Mouse (Mus musculus): ENCODE results near the gene Tomm20.

Tomm20 gene

DNA sequence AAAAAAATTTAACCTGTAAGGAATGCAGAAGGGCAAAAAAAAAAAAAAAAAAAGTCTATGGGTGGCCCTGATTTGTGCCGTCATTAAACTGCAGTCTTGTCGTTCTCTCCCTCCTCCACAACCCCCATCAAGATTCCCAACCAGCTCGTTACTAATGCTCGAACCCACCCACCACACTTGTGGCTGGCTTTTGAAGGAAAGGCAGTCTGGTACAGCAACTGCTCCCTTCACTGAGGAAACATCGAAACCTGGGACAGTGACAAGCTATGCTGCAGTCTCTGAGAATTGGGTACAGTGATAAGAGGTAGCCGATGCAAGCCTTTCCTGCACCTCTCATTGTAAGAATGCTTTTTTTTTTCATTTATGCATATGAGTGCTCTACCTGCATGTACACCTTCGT lies 800 bp upstream of the Tomm20 start:
- peaks cover 72% of the 10 kb centered on the region for H3K36me3 ChIP-seq (ENCODE audit: insufficient read depth, low read length)
- H3K4me1 ChIP-seq (replicated peaks; ENCODE audit: low read depth, low read length) = peaks cover 37% of the 10 kb centered on the region
- no peaks in the 10 kb centered on the region for H3K9me3 ChIP-seq (ENCODE audit: low read length)
- H3K4me3 ChIP-seq (replicated peaks; ENCODE audit: low read length) = peak overlapping the region; percentile 97
- H3K27me3 ChIP-seq (ENCODE audit: insufficient read depth, low read length) = no peaks in the 10 kb centered on the region
- TF ChIP-seq POU5F1 (IDR thresholded peaks at IDR 0.05; ENCODE audit: borderline replicate concordance, low read length) = no peak
- no peak for TF ChIP-seq NANOG (IDR thresholded peaks at IDR 0.05; ENCODE audit: borderline replicate concordance, low read length)
- TF ChIP-seq CTCF (conservative IDR thresholded peaks at IDR 0.05; ENCODE audit: low read length) = no peak

DNA sequence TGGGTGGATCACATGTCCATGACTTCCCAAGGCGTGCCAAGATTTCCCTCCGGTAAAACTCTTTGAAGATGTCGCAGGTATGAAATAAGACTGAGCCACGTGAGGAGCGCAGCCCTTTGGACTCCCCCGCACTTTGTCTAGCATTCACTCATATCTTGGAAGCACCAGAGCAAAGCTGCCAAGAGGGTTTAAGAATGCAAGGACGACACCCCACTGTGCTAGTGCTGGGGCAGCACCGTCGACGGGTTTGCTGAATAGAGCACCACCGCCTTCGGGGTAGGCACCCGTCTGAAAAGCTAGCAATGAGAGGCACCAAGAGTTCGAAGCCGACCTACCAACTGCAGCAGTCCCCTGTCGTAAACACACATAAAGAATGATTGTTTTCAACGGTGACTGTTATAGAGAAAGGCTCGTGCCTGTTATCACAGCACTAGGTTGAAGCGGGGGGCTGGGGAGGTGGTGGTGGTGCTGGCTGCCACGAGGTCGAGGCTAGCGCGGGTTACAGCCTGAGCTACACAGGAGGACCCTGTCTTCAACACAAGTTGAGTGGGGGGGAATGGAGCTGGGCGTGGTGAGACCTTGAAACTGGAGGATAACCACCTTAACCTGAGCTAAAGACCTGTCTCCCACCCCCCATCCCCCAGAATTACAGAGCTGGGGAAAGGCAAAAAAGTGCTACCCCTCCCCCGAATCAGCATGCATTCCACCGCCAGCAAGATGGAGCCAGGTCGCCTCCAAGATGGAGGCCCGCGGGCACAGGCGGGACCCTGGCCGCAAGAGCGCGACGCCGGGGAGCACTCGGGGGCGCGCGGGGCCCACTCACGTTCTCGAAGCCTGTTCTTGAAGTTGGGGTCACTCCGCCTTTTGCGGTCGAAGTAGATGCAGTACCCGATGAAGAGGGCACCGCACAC lies 608 bp downstream of the Tomm20 start:
- no peaks in the 10 kb centered on the region for H3K27me3 ChIP-seq (ENCODE audit: insufficient read depth, low read length)
- no peaks in the 10 kb centered on the region for H3K9me3 ChIP-seq (ENCODE audit: low read length)
- H3K4me3 ChIP-seq (replicated peaks; ENCODE audit: low read length) = peak overlapping the region; percentile 97
- H3K4me1 ChIP-seq (replicated peaks; ENCODE audit: low read depth, low read length) = peaks cover 50% of the 10 kb centered on the region
- H3K36me3 ChIP-seq (ENCODE audit: insufficient read depth, low read length) = peaks cover 72% of the 10 kb centered on the region
- TF ChIP-seq CTCF (conservative IDR thresholded peaks at IDR 0.05; ENCODE audit: low read length) (no peak), POU5F1 (IDR thresholded peaks at IDR 0.05; ENCODE audit: borderline replicate concordance, low read length) (no peak), NANOG (IDR thresholded peaks at IDR 0.05; ENCODE audit: borderline replicate concordance, low read length) (no peak)

GRCm38 (mm10) chr8:126943565-126943964 lies 2.1 kb downstream of the Tomm20 start:
- Histone ChIP-seq H3K4me3 (replicated peaks; ENCODE audit: low read length) (peak overlapping the region; percentile 97), H3K36me3 (ENCODE audit: insufficient read depth, low read length) (peaks cover 72% of the 10 kb centered on the region), H3K9me3 (ENCODE audit: low read length) (no peaks in the 10 kb centered on the region), H3K27me3 (ENCODE audit: insufficient read depth, low read length) (no peaks in the 10 kb centered on the region), H3K4me1 (replicated peaks; ENCODE audit: low read depth, low read length) (peaks cover 61% of the 10 kb centered on the region)
- TF ChIP-seq NANOG (IDR thresholded peaks at IDR 0.05; ENCODE audit: borderline replicate concordance, low read length) (no peak), POU5F1 (IDR thresholded peaks at IDR 0.05; ENCODE audit: borderline replicate concordance, low read length) (no peak), CTCF (conservative IDR thresholded peaks at IDR 0.05; ENCODE audit: low read length) (no peak)

- Histone ChIP-seq H3K27me3 (ENCODE audit: insufficient read depth, low read length) (no peaks in the 10 kb centered on the region), H3K9me3 (ENCODE audit: low read length) (no peaks in the 10 kb centered on the region), H3K36me3 (ENCODE audit: insufficient read depth, low read length) (peaks cover 97% of the 10 kb centered on the region), H3K4me3 (replicated peaks; ENCODE audit: low read length) (no peak overlapping the region), H3K4me1 (replicated peaks; ENCODE audit: low read depth, low read length) (peaks cover 90% of the 10 kb centered on the region)
- TF ChIP-seq CTCF (conservative IDR thresholded peaks at IDR 0.05; ENCODE audit: low read length) = no peak
- no peak for TF ChIP-seq POU5F1 (IDR thresholded peaks at IDR 0.05; ENCODE audit: borderline replicate concordance, low read length)
- TF ChIP-seq NANOG (IDR thresholded peaks at IDR 0.05; ENCODE audit: borderline replicate concordance, low read length) = no peak
Measured at GRCm38 (mm10) chr8:126937337-126937736, 8.3 kb downstream of the Tomm20 start.

DNA sequence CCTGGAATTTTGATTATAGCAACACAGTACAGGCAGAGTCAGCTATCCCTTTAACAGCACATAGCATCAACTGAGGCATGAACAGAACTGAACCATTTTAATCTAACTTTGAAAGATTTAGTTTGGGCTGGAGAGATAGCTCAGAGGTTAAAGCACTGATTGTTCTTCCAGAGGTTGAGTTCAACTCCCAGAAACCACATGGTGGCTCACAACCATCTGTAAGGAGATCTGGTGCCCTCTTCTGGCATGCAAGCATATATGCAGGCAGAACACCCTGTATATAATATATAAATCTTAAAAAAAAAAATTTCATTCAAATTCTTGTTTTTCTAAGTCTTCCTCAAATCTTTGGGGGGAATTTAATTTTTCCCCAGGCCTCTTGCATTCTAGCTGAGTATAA lies 9.7 kb downstream of the Tomm20 start:
- H3K4me3 ChIP-seq (replicated peaks; ENCODE audit: low read length) = no peak overlapping the region
- H3K4me1 ChIP-seq (replicated peaks; ENCODE audit: low read depth, low read length) = peaks cover 89% of the 10 kb centered on the region
- H3K27me3 ChIP-seq (ENCODE audit: insufficient read depth, low read length) = no peaks in the 10 kb centered on the region
- H3K36me3 ChIP-seq (ENCODE audit: insufficient read depth, low read length) = peaks cover 97% of the 10 kb centered on the region
- TF ChIP-seq NANOG (IDR thresholded peaks at IDR 0.05; ENCODE audit: borderline replicate concordance, low read length) (no peak), POU5F1 (IDR thresholded peaks at IDR 0.05; ENCODE audit: borderline replicate concordance, low read length) (no peak), CTCF (conservative IDR thresholded peaks at IDR 0.05; ENCODE audit: low read length) (peak; percentile 42)
- no peaks in the 10 kb centered on the region for H3K9me3 ChIP-seq (ENCODE audit: low read length)

DNA sequence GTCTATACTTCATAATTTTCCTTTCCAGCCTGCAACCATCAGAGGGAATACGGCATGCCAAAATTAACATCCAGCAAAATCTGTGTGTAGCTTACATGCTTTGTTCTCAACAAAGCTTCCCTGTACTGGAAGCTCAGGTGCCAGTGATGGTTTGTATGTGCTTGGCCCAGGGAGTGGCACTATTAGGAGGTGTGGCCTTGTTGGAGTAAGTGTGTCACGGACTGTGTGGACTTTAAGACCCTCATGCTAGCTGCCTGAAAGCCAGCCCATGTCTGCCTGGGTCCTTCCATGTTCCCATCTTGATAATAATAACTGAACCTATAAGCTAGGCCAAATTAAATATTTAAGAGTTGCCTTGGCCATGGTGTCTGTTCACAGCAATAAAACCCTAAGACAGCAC lies 10.3 kb downstream of the Tomm20 start:
- TF ChIP-seq NANOG (IDR thresholded peaks at IDR 0.05; ENCODE audit: borderline replicate concordance, low read length) (no peak), POU5F1 (IDR thresholded peaks at IDR 0.05; ENCODE audit: borderline replicate concordance, low read length) (no peak), CTCF (conservative IDR thresholded peaks at IDR 0.05; ENCODE audit: low read length) (no peak)
- H3K4me3 ChIP-seq (replicated peaks; ENCODE audit: low read length) = no peak overlapping the region
- H3K9me3 ChIP-seq (ENCODE audit: low read length) = no peaks in the 10 kb centered on the region
- H3K4me1 ChIP-seq (replicated peaks; ENCODE audit: low read depth, low read length) = peaks cover 91% of the 10 kb centered on the region
- peaks cover 97% of the 10 kb centered on the region for H3K36me3 ChIP-seq (ENCODE audit: insufficient read depth, low read length)
- no peaks in the 10 kb centered on the region for H3K27me3 ChIP-seq (ENCODE audit: insufficient read depth, low read length)

- H3K36me3 ChIP-seq (ENCODE audit: insufficient read depth, low read length) = peaks cover 96% of the 10 kb centered on the region
- no peaks in the 10 kb centered on the region for H3K9me3 ChIP-seq (ENCODE audit: low read length)
- H3K4me3 ChIP-seq (replicated peaks; ENCODE audit: low read length) = no peak overlapping the region
- no peaks in the 10 kb centered on the region for H3K27me3 ChIP-seq (ENCODE audit: insufficient read depth, low read length)
- peaks cover 92% of the 10 kb centered on the region for H3K4me1 ChIP-seq (replicated peaks; ENCODE audit: low read depth, low read length)
- TF ChIP-seq POU5F1 (IDR thresholded peaks at IDR 0.05; ENCODE audit: borderline replicate concordance, low read length) (no peak), CTCF (conservative IDR thresholded peaks at IDR 0.05; ENCODE audit: low read length) (no peak), NANOG (IDR thresholded peaks at IDR 0.05; ENCODE audit: borderline replicate concordance, low read length) (no peak)
Measured at GRCm38 (mm10) chr8:126932656-126933055, 13.0 kb downstream of the Tomm20 start.

DNA sequence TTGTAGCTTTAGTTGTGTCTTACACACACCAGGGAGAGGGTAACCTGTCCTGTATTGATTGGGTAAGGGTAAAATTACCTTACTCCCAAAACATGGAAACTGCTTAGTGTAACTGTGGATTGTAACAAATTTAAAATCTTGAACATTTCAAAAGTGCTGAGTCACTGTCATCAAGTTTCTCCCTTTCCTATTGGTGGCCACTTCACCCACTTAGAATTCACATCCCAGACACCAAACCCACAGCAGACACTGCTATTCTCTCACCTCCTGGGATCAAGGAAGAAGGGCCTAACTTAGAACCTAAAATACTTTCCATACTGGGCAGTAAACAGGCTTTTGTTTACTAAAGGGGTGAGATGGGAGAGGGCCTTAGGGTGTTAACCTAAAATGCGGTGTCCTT lies 13.4 kb downstream of the Tomm20 start:
- Histone ChIP-seq H3K4me3 (replicated peaks; ENCODE audit: low read length) (no peak overlapping the region), H3K27me3 (ENCODE audit: insufficient read depth, low read length) (no peaks in the 10 kb centered on the region), H3K36me3 (ENCODE audit: insufficient read depth, low read length) (peaks cover 96% of the 10 kb centered on the region), H3K4me1 (replicated peaks; ENCODE audit: low read depth, low read length) (peaks cover 90% of the 10 kb centered on the region), H3K9me3 (ENCODE audit: low read length) (no peaks in the 10 kb centered on the region)
- TF ChIP-seq CTCF (conservative IDR thresholded peaks at IDR 0.05; ENCODE audit: low read length) (no peak), POU5F1 (IDR thresholded peaks at IDR 0.05; ENCODE audit: borderline replicate concordance, low read length) (no peak), NANOG (IDR thresholded peaks at IDR 0.05; ENCODE audit: borderline replicate concordance, low read length) (no peak)

All from E14TG2a.4 (cell line).